Mouse (Mus musculus): ENCODE results near the gene Gm2237. TPM values are rescaled to one million over a fixed set of nuclear protein-coding genes. Genes with fewer than 3 reads are reported as not detected.
A peak's percentile ranks its signal among the peaks of the same experiment; 100 is the strongest.
"Not testable (repeated sequence)": the region's sequence is repeated elsewhere in the genome, so short reads cannot be mapped to it uniquely, and the experiment has no call there.

The Gm2237 gene
- total RNA-seq (2014; rRNA removed) (14.9 and 21.0 TPM in 2 replicates), polyA plus RNA-seq (2015; fragmentation: Nextera tagmentation; extraction: Ambion mirVana) (4.2 and 5.8 TPM in 2 replicates)

DNA sequence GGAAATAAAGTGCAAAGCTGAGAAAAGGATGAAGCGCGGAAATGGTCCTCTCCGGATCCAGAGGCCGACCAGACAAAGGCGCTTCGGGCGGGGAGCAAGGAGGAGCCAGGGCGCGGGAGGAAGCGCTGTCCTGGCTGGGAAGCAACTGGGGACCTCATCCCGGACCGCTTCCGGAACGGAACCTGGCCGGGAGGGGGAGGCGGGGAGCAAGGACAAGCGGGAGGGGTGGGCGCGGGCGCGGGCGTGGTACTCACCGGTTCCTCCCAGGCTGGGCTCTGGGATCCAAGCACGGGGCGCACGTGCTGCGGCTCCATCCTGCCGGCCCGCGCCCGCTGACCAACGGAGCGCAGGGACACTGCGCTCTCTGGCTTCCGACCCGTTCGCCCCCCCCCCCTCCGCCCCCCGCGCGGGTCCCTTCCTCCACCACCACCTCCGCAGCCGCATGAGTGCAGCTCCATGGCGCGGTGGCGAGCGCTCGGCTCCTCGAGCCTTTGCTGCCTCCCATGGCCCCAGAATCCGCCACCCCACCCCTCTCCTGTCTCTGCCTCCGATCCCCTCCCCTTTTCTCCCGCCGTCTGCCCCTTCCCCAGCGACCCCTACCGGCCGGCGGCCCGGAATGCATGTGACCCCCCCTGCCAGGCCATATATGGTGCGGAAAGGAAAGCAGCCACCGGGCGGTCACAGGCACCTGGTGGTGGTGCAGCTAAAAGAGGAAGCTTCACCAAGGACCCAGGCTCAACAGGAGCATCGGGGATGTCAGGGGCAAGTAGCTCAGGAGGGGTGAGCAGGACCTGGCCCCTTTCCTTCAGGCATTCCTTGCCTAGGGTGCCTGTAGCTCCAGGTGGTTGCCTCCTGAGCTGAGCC, at the start of gene Gm2237:
Gene Gm2237 (minus strand): TSS at position 332 of the 864 bp plus-strand sequence.
- H3K4me3 ChIP-seq (ENCODE audit: low read depth, low read length), result peak within 1 kb of the TSS; percentile 43
- 0% methylated on average over 17 of the region's 62 CpGs for WGBS
- ATAC-seq; H3K4me1 ChIP-seq (ENCODE audit: insufficient read depth); H3K36me3 ChIP-seq (ENCODE audit: insufficient read depth); H3K27me3 ChIP-seq (ENCODE audit: insufficient read depth, low read length); H3K9me3 ChIP-seq (ENCODE audit: low read length): not testable (repeated sequence)
- DNase-seq, result peak; percentile 1
- peak within 1 kb of the TSS; percentile 54; the same call in 1 of the 2 replicates for H3K27ac ChIP-seq (ENCODE audit: low read depth, low read length)
- H3K9ac ChIP-seq, result peak within 1 kb of the TSS; percentile 56
- peak within 1 kb of the TSS; percentile 50 for H3K4me2 ChIP-seq (ENCODE audit: low read depth)
- TF ChIP-seq CTCF (IDR thresholded peaks at IDR 0.05; ENCODE audit: low read depth), result peak; percentile 22

DNA sequence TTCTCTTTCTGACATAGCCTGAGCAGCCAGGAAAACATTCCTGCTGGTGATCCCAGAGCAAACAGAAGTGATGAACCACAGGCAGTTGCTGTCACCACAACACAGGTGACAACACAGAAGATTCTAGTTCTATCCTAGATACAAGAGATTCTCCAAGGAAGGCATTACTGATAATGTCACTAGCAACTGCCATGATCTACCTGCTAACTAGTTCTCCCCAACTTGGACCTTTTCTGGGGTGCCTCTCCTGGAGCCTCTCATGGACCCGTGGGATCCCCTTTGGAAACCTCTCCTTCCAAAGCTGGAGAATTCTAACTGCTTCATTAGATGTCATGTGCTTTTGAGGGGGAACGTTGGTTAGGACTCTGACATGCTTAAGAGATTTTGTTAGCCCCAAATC, 17.5 kb upstream of the Gm2237 start, which contains the start of gene Gm5458:
Gene Gm5458 (minus strand): TSS at position 101 of the 400 bp plus-strand sequence.
- not testable (repeated sequence) for ATAC-seq; H3K4me1 ChIP-seq (ENCODE audit: insufficient read depth); H3K4me2 ChIP-seq (ENCODE audit: low read depth); H3K9me3 ChIP-seq (ENCODE audit: low read length); DNase-seq; H3K9ac ChIP-seq; H3K36me3 ChIP-seq (ENCODE audit: insufficient read depth); H3K4me3 ChIP-seq (ENCODE audit: low read depth, low read length); H3K27me3 ChIP-seq (ENCODE audit: insufficient read depth, low read length); H3K27ac ChIP-seq (ENCODE audit: low read depth, low read length)
- WGBS, result 92% methylated on average over 1 of the region's 2 CpGs

DNA sequence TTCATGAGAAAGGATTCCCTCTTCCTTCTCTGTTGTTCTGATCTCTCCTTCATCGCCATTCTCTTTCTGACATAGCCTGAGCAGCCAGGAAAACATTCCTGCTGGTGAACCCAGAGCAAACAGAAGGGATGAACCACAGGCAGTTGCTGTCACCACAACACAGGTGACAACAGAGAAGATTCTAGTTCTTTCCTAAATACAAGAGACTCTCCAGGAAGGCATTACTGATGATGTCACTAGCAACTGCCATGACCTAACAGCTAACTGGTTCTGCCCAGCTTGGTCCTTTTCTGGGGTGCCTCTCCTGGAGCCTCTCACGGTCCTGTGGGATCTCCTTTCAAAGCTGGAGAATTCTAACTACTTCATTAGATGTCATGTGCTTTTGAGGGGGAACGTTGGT, 35.1 kb downstream of the Gm2237 start, which contains the start of gene Gm2244:
Gene Gm2244 (minus strand): TSS at position 101 of the 400 bp plus-strand sequence.
- H3K27me3 ChIP-seq (ENCODE audit: insufficient read depth, low read length); H3K4me1 ChIP-seq (ENCODE audit: insufficient read depth); H3K4me2 ChIP-seq (ENCODE audit: low read depth); H3K9me3 ChIP-seq (ENCODE audit: low read length); H3K4me3 ChIP-seq (ENCODE audit: low read depth, low read length); DNase-seq; H3K9ac ChIP-seq; ATAC-seq; H3K36me3 ChIP-seq (ENCODE audit: insufficient read depth); H3K27ac ChIP-seq (ENCODE audit: low read depth, low read length): not testable (repeated sequence)
- WGBS, result 85% methylated on average over 1 of the region's 3 CpGs

Other genes starting within 250 kb of the Gm2237 start
- not detected in 2 replicates for gene Gm21738, start 166.2 kb downstream of the Gm2237 start, total RNA-seq (2014; rRNA removed)
- gene Gm21738, start 166.2 kb downstream of the Gm2237 start, polyA plus RNA-seq (2015; fragmentation: Nextera tagmentation; extraction: Ambion mirVana), result not detected in 2 replicates
- gene Gm2244, start 35.2 kb downstream of the Gm2237 start, total RNA-seq (2014; rRNA removed), result 0.33 and 0.38 TPM in 2 replicates
- gene Gm2244, start 35.2 kb downstream of the Gm2237 start, polyA plus RNA-seq (2015; fragmentation: Nextera tagmentation; extraction: Ambion mirVana), result 0.21 and 0.29 TPM in 2 replicates
- not detected in 2 replicates for gene Gm5458, start 17.4 kb upstream of the Gm2237 start, total RNA-seq (2014; rRNA removed)
- 0.21 TPM in 1 of 2 replicates, not detected in the other for gene Gm5458, start 17.4 kb upstream of the Gm2237 start, polyA plus RNA-seq (2015; fragmentation: Nextera tagmentation; extraction: Ambion mirVana)
- gene Nid2, start 166.1 kb upstream of the Gm2237 start, total RNA-seq (2014; rRNA removed), result 17.3 and 26.8 TPM in 2 replicates
- gene Nid2, start 166.1 kb upstream of the Gm2237 start, polyA plus RNA-seq (2015; fragmentation: Nextera tagmentation; extraction: Ambion mirVana), result 18.5 and 18.6 TPM in 2 replicates
- 95.1 and 155 TPM in 2 replicates for gene Rtraf, start 238.7 kb upstream of the Gm2237 start, total RNA-seq (2014; rRNA removed)
- gene Rtraf, start 238.7 kb upstream of the Gm2237 start, polyA plus RNA-seq (2015; fragmentation: Nextera tagmentation; extraction: Ambion mirVana), result 153 and 193 TPM in 2 replicates